Mouse (Mus musculus) erythroblast, embryonic 14.5 days (primary cell): Measurements from ENCODE around the gene Ccdc65.

ENCODE experiments used
- GATA1 ChIP-seq: IDR thresholded peaks from 2 replicates; pipeline ENCODE4 v1.6.1; 2012; ENCODE audit warnings: low read length, inconsistent platforms, mixed read lengths
- TAL1 ChIP-seq: IDR thresholded peaks from 3 replicates; pipeline ENCODE4 v1.6.1; 2012; ENCODE audit warnings: low read length, inconsistent platforms, mixed read lengths

DNA sequence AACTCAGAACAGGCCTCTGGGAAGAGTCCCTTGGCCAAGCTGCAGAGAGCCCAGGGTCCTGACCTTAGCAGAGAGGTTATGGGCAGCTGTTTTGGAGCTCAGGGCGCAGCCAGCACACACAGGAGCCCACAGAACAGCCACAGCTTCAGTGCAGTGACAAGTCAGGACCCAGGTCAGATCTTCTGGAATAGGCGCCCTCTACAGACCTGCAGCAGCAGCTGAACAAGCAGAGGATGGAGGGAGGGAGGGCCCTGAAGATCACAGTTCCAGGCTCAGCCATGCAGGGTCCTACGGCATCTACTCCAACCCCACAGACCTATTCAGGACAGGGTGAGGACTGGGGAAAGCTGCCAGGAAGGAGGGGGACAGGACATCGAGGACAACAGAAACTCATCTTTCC is 30.8 kb downstream of the Ccdc65 start:
- no peak for TF ChIP-seq GATA1
- no peak for TF ChIP-seq TAL1
